Mouse (Mus musculus) hindbrain, embryonic 16.5 days (tissue): ENCODE results near the gene Irak3. TPM values are rescaled to one million over a fixed set of nuclear protein-coding genes. Genes with fewer than 3 reads are reported as not detected.

ENCODE experiments used
- ATAC-seq: fragments of 200-750 bp; cut with Nextera tagmentation; 2 replicates; pipeline ENCODE4 v1.8.0; 2017; ENCODE audit warnings: moderate TSS enrichment, moderate library complexity
- H3K27ac ChIP-seq: fragments of 300-500 bp; sonication (generic); 2 replicates; pipeline ENCODE4 v1.5.1; 2014; ENCODE audit warnings: low read depth, mild to moderate bottlenecking, control low read depth, low read length, moderate library complexity
- H3K27me3 ChIP-seq: fragments of 300-500 bp; sonication (generic); replicated peaks from 2 replicates; pipeline ENCODE4 v1.6.1; 2014; ENCODE audit warnings: low read length; ENCODE audit not compliant: control insufficient read depth, insufficient read depth
- H3K36me3 ChIP-seq: fragments of 300-500 bp; sonication (generic); 2 replicates; pipeline ENCODE4 v1.6.1; 2014; ENCODE audit warnings: mild to moderate bottlenecking, low read length, moderate library complexity, mixed read lengths; ENCODE audit not compliant: control insufficient read depth, insufficient read depth
- H3K4me1 ChIP-seq: fragments of 300-500 bp; sonication (generic); 2 replicates; pipeline ENCODE4 v1.6.1; 2014; ENCODE audit warnings: low read depth, low read length; ENCODE audit not compliant: control insufficient read depth, insufficient read depth
- H3K4me2 ChIP-seq: fragments of 300-500 bp; sonication (generic); 2 replicates; pipeline ENCODE4 v1.6.1; 2014; ENCODE audit warnings: mild to moderate bottlenecking, low read length, control low read depth, moderate library complexity
- H3K4me3 ChIP-seq: fragments of 300-500 bp; sonication (generic); 2 replicates; pipeline ENCODE4 v1.5.1; 2014; ENCODE audit warnings: mild to moderate bottlenecking, low read length, control low read depth, moderate library complexity
- H3K9ac ChIP-seq: fragments of 300-500 bp; sonication (generic); 2 replicates; pipeline ENCODE4 v1.6.1; 2014; ENCODE audit warnings: low read depth, mild to moderate bottlenecking, control low read depth, low read length, moderate library complexity
- H3K9me3 ChIP-seq: fragments of 300-500 bp; sonication (generic); 2 replicates; pipeline ENCODE4 v1.6.1; 2014; ENCODE audit warnings: mild to moderate bottlenecking, low read length, moderate library complexity; ENCODE audit not compliant: control insufficient read depth
- WGBS: fragments of 180-500 bp; shearing (Covaris S2); extraction: QIAGEN DNeasy Blood & Tissue Kit; methylation state at CpG from one replicate; pipeline ENCODE4 v1.1.7; 2014; 5-methylcytosine and 5-hydroxymethylcytosine counted together
- polyA plus RNA-seq: library from polyadenylated mRNA; unstranded; fragments of >200 nt; fragmentation: Nextera tagmentation; extraction: Ambion mirVana; gene quantifications from 2 replicates; pipeline ENCODE4 v1.2.1, GENCODE M21; 2015

The Irak3 gene
- polyA plus RNA-seq, 1 experiment from 2014 or later: 0.55 TPM

DNA sequence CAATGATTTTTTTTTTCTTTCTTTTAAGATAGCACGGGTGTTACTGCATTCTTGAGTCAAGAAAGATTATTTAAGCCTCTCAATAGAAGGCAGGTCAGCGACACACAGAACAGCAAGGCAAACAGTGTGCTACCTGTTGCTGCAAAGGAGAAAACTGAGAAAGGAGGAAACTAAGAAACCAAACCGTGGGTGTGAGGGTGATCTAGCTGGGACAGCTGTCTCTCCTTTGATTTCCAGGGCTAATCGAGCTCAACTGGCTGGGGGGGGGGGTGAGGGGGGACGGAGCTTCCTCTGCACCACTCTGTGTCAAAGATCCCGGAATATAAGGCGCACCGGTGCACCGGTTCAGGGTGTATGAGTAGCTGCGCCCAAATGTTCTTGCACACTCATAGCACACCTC is 32.9 kb downstream of the Irak3 start:
- no peak for ATAC-seq
- Histone ChIP-seq H3K9ac (no peak overlapping the region), H3K27ac (no peak overlapping the region), H3K4me2 (no peak overlapping the region), H3K36me3 (no peaks in the 10 kb centered on the region), H3K4me3 (no peak overlapping the region), H3K4me1 (no peaks in the 10 kb centered on the region), H3K27me3 (no peaks in the 10 kb centered on the region), H3K9me3 (no peaks in the 10 kb centered on the region)
- WGBS: 63% methylated on average over 10 of the region's 10 CpGs

DNA sequence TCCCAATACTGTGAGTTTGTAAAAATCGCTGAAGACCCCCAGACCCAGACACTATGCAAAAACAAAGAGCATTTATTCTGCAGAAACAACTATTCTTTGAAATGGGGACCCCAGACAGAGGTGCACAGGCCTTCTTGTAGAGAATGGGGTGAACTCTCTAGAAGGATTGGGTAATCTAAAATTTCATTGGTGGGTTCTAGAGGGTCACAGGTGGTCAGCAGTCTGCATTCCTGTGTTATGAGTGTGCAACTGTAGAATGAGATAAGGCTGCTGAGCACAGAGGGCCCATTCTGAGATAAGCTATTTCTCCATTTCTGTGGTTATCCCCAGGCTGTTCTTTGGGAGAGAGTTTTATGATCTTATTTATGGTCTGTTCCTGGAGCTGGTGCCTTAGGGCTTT is 33.9 kb downstream of the Irak3 start:
- Histone ChIP-seq H3K36me3 (no peaks in the 10 kb centered on the region), H3K9ac (no peak overlapping the region), H3K27ac (no peak overlapping the region), H3K27me3 (no peaks in the 10 kb centered on the region), H3K4me1 (no peaks in the 10 kb centered on the region), H3K4me3 (no peak overlapping the region), H3K9me3 (no peaks in the 10 kb centered on the region), H3K4me2 (no peak overlapping the region)
- WGBS: 84% methylated on average over 1 of the region's 1 CpGs
- no peak for ATAC-seq

DNA sequence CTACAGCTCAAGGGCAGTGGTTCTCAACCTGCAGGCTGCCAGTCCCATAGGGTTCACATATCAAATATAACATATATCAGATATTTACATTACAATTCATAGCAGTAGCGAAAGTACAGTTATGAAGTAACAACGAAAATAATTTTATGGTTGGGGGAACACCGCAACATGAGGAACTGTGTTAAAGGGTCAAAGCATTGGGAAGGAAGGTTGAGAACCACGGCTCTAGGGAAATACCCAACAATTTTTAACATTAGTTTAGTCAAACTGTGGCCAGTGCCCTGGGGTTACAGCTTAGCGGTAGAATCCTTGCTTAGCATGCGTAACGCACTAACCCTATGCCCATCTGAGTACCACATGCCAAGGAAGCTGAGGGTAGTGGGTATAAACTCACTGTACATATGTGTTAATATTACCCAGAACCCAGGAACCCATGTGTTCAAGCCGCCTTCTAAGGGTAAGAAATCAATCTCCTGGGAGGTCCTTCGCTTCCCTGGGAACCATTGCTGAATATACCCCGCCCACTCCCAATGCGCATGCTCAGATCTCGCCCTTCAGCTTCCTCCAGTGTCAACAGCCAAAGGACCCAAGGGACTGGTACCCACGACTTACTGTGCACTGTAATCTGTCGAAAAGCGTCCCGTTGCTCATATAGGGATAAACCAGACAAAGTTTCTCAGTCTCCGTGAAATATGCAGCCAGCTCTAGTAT is 36.0 kb downstream of the Irak3 start:
- no peak overlapping the region for H3K27ac ChIP-seq
- ATAC-seq: no peak
- H3K4me3 ChIP-seq: no peak overlapping the region
- H3K36me3 ChIP-seq: no peaks in the 10 kb centered on the region
- H3K4me1 ChIP-seq: no peaks in the 10 kb centered on the region
- H3K9me3 ChIP-seq: no peaks in the 10 kb centered on the region
- 88% methylated on average over 17 of the region's 17 CpGs for WGBS
- no peak overlapping the region for H3K9ac ChIP-seq
- H3K4me2 ChIP-seq: no peak overlapping the region
- H3K27me3 ChIP-seq: no peaks in the 10 kb centered on the region

DNA sequence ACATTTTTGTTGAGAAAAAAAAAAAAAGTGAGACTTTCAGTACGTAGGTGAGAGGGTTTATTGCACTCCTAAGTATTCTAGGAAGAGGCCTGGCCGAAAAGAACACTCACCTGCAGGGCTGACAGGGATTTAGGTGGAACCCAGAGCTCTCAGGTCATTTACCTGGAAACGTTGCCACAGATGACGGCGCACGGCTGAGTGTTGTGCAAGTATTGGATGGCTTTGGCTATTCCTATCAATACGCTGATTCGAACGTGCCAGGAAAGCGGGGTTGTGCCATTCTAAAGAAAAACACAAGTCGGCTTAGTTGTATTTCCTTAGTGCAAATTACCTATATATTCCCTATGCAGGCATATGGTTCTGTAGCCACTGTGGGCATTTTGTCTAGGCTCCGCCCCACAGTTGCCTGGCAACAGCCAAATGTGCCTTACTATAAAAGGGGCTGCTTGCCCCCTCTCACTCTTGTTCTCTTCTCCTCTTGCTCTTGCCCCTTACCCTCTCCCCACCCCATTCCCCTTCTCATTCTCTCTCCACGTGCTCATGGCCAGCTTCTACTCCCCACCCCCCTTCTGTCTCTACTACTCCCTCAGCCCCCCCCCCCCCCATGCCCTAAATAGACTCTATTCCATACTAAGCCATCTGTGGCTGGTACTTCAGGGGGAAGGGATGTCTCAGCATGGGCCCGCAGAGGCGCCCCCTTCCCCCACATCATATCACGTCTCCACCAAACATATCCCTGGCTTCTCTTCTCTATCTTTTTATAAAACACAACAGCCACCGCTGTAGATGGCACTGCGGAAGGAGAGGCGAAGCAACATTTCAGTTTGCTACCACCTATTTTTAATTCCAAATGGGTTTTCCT is 36.8 kb downstream of the Irak3 start:
- Histone ChIP-seq H3K36me3 (no peaks in the 10 kb centered on the region), H3K4me3 (no peak overlapping the region), H3K4me2 (no peak overlapping the region), H3K27me3 (no peaks in the 10 kb centered on the region), H3K9me3 (no peaks in the 10 kb centered on the region), H3K27ac (no peak overlapping the region), H3K9ac (no peak overlapping the region), H3K4me1 (no peaks in the 10 kb centered on the region)
- no peak for ATAC-seq
- 84% methylated on average over 19 of the region's 19 CpGs for WGBS

DNA sequence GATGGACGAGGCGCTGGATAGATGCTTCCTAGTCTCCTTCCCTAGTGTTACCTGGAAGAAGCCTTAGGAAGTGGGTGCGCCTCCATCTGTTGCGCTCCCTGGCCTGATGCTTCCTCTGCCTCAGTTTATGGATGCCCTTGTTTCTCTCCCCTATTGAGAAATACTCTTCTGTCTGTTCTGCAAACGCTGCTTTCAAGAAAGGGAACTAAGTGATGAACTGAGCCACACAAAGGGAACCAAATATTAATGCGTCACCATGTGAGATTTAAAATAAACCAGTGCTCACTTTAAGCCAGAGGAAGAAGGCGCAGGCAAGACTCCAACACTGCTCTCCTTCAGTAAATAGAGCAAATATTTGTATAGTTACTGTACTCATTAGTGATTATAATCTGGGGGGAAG is 38.4 kb downstream of the Irak3 start:
- Histone ChIP-seq H3K4me1 (no peaks in the 10 kb centered on the region), H3K9me3 (no peaks in the 10 kb centered on the region), H3K27ac (no peak overlapping the region), H3K27me3 (no peaks in the 10 kb centered on the region), H3K4me3 (no peak overlapping the region), H3K4me2 (no peak overlapping the region), H3K9ac (no peak overlapping the region), H3K36me3 (no peaks in the 10 kb centered on the region)
- no peak for ATAC-seq
- 93% methylated on average over 7 of the region's 7 CpGs for WGBS

DNA sequence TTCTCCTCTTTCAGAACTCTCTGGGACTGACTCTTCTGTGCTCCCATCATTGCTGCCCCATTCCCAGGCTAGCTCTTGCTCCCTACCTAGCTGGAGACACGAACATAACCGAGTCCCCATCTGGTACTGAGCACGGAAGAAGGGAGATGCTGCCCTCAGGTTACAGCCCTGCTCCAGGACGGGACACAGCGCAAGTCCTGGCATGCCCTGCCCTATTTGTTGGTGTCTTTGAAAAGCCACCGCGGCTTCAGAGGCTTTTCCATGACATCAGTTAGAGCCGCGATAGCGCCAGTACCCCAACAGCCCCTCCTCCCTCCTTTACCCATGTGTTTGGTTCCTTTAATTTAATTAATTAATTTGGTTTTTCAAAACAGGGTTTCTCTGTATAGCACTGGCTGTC is 39.1 kb downstream of the Irak3 start:
- 86% methylated on average over 10 of the region's 10 CpGs for WGBS
- Histone ChIP-seq H3K36me3 (no peaks in the 10 kb centered on the region), H3K27me3 (no peaks in the 10 kb centered on the region), H3K27ac (no peak overlapping the region), H3K9ac (no peak overlapping the region), H3K4me2 (no peak overlapping the region), H3K9me3 (no peaks in the 10 kb centered on the region), H3K4me1 (no peaks in the 10 kb centered on the region), H3K4me3 (no peak overlapping the region)
- ATAC-seq: no peak

DNA sequence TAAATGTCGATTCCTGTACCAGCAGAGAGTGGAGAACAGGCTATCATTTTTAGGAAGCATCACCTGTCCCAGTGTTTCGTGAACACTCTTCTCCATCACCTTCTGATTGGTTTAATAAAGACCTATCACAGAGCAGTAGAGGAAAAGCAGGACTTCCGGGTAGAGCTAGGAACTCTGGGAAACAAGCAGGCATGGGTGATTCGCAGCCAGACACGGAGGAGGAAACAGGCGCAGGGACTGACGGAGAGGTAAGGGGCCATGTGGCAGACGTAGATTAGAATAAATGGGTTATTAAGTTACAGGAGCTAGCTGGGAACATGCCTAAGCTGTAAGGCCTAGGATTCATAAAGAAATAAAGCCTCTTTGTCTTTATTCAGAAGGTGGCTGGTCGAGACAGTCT is 41.4 kb downstream of the Irak3 start:
- no peaks in the 10 kb centered on the region for H3K4me1 ChIP-seq
- ATAC-seq: no peak
- WGBS: 82% methylated on average over 9 of the region's 9 CpGs
- H3K4me2 ChIP-seq: no peak overlapping the region
- H3K27me3 ChIP-seq: no peaks in the 10 kb centered on the region
- no peak overlapping the region for H3K4me3 ChIP-seq
- no peaks in the 10 kb centered on the region for H3K36me3 ChIP-seq
- H3K9ac ChIP-seq: no peak overlapping the region
- H3K9me3 ChIP-seq: no peaks in the 10 kb centered on the region
- no peak overlapping the region for H3K27ac ChIP-seq

DNA sequence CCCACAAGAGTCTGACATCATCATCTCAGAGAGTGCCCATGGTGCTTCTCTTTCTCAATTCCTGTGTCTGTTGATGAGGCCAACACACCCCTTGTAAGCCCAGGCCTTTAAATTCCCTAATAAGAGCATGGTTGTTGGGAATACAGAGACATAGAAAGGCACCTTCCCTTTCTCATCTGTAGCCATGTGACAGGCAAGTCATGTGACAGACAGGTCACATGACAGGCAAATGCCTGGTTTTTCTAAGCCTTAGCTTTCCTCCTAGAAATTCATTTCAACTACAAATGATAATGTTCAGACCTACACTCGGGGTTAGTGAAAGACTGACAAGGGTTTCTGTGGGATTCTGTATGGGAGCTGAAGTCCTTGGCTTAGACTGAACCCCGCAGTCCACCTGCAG is 48.0 kb downstream of the Irak3 start:
- no peaks in the 10 kb centered on the region for H3K4me1 ChIP-seq
- no peak overlapping the region for H3K27ac ChIP-seq
- no peak overlapping the region for H3K4me3 ChIP-seq
- no peak for ATAC-seq
- peaks cover 6% of the 10 kb centered on the region for H3K9me3 ChIP-seq
- H3K27me3 ChIP-seq: no peaks in the 10 kb centered on the region
- H3K4me2 ChIP-seq: no peak overlapping the region
- no peak overlapping the region for H3K9ac ChIP-seq
- no peaks in the 10 kb centered on the region for H3K36me3 ChIP-seq
- WGBS: 91% methylated on average over 2 of the region's 2 CpGs

DNA sequence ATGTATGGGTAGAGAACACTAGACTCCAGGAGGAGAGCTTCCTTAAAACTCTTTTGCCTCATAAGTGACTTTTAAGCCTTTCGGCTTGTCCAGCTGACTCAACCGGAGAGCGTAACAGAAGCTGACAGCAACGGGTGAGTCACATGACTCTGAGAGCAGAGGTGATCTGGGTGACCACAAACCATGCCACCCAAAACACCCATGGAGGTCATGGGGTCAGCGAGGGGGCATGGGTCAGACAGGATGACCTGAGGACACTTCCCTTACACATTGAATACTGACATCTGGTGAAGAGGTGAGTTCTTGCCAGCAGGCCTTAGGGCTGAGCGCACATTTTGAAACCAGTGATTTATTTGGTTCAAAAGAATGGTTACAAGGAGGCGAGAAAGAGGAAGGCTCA is 50.3 kb downstream of the Irak3 start:
- Histone ChIP-seq H3K4me2 (no peak overlapping the region), H3K9ac (no peak overlapping the region), H3K9me3 (peaks cover 6% of the 10 kb centered on the region), H3K27ac (no peak overlapping the region), H3K4me3 (no peak overlapping the region), H3K36me3 (no peaks in the 10 kb centered on the region), H3K4me1 (no peaks in the 10 kb centered on the region), H3K27me3 (no peaks in the 10 kb centered on the region)
- 97% methylated on average over 7 of the region's 7 CpGs for WGBS
- no peak for ATAC-seq
